Mouse (Mus musculus): ENCODE data around the gene Itfg2.
"Not testable (repeated sequence)": the region's sequence is repeated elsewhere in the genome, so short reads cannot be mapped to it uniquely, and the experiment has no call there.

Gene Itfg2

DNA sequence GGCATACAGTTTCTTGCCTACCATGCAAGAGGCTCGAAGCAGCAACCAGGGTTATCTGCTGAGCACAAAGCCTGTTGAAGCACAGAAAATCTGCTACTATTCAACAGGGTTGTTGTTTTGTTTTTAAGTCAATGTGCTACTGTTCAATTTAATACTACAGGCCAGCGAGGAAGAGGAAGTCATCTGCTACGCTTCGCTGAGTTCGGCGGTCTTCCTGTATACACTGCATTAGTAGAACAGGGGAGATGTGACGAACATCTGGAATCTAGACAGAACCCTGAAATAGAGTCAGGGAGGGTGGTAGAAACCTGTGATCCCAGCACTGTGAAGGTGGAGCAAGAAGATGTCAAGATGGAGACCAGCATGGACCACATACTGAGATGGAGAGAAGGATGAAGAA lies 41.0 kb downstream of the Itfg2 start:
- DNase-seq (ENCODE audit: inconsistent ontology term) = no peak

DNA sequence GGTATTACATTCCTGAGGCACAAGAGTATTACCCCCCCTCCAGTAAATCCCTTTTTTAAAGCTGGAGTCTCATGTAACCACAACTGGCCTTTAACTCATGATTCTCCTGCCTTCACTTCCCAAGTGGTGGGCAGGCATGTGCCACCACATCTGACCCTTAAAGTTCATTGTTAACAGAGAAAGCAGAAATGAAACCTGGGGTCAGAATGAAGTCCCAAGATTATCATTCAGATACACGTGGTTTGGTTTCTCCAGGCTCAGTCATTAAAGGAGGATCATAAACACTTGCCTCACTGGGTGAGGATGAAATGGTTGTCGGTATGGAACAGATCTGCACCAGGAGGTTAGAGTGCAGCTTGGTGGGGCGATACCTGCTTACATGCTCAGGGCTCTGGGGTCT lies 43.5 kb downstream of the Itfg2 start:
- DNase-seq (ENCODE audit: inconsistent ontology term) = no peak

DNA sequence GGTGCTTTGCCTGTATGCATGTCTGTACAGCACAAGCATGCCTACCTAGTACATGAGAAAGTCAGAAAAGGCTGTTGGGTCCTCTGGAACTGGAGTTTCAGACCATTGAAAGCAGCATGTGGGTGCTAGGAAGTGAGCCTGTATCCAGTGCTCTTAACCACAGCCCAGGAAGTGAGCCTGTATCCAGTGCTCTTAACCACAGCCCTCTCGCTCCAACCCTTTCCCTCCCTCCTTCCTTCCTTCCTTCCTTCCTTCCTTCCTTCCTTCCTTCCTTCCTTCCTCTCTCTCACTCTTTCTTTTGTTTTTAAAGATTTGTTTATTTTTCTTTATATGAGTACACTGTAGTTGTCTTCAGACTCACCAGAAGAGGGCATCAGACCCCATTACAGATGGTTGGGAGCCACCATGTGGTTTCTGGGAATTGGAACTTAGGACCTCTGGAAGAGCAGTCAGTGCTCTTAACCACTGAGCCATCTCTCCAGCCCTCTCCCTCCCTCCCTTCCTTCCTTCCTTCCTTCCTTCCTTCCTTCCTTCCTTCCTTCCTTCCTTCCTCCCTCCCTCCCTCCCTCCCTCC lies 44.0 kb downstream of the Itfg2 start:
- not testable (repeated sequence) for DNase-seq (ENCODE audit: inconsistent ontology term)

DNA sequence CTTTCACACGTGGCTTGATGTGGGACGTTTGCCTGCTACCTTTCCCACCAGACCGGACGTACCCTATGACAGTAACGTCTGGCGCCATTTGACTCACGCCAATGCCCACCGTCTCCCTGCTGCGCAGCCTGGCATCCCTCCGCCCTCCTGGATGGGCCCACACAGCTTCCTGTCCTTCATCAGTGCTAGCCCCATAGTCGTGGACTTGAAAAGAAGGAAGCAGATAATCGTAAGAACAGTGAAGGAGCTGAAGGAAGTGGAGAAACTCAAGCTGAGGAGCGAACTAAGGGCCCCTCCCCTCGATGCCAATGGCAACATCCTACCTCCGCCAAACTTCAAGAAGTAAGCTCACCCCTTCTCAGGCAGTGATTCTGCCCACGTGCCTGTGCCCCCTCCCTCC lies 45.1 kb downstream of the Itfg2 start:
- DNase-seq (ENCODE audit: inconsistent ontology term) = no peak

DNA sequence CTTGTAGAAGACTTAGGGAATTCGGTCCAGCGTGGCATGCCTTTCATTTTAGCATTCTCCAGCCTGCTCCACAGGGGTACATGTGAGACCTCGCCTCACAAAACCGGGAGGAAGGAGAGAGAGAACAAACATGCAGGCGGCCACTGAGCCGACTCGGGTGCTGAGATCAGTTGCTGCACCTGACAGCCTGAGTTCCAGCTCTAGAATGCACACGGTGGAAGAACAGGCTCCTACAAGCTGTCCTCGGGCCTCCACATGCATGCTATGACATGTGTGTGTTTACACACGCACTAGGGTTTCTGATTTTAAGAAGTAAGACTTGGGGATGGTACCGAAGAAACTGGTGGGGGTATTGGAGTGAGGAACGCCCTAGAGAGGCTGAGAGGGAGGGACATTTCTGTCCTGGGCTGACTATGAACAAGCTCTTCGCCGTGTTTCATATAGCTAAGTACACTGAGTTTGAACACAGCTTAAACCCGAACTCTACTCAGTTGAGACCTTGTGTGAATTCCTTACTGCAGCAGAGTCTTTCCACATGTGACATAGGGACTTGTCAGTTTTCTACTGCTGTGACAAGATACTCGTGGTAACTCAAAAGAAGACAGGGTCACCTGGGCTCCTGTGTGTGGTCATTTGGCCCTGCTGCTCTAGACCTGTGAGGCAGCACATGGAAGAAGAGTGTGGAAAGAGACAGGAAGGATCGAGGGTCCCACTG lies 48.2 kb downstream of the Itfg2 start:
- no peak for DNase-seq (ENCODE audit: inconsistent ontology term)

DNA sequence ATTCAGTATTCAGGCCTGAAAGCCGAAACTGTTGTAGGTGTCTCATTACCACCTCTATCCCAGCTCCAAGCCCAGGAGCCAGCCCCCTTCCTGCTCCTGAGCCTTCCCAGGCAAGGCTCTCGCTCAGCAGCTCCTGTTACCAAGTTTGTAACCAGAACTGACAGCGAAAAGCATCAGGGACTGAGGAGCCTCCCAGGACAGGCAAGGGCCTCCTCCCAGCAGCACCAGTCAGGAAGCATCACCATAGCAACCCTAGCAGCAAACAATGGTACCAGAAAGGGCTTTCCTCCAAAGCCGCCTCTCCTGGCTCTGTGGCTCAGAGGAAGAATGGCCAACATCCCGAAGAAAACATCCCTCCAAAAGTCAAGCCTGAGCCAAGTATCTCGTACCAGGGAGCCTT lies 49.5 kb downstream of the Itfg2 start, which contains the start of the genes Tex52 and Gm44596:
Tex52 (plus strand) TSS at position 265 of the 400 bp plus-strand sequence.
Gm44596 (plus strand) TSS at position 312 of the 400 bp plus-strand sequence.
- peak; percentile 64 for DNase-seq (ENCODE audit: inconsistent ontology term)

DNA sequence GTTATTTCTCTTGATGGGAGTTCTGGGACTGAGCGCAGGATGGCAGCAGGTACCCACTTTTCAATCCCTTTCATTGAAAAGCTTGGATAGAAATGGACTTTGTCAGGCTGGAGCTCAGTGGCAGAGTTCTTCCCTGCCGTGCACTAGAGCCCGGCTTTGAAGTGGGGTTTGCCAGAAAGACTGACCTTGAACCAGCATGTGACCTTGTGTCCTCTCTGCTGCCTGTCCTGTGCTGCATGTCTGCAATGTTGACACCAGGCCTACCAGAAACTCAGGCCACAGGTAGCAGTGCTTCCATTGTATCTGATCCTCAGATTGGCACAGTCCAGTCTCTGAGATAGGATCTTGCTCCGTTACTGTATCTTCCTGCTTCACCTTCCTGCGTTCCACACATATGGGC lies 54.7 kb downstream of the Itfg2 start:
- no peak for DNase-seq (ENCODE audit: inconsistent ontology term)

DNA sequence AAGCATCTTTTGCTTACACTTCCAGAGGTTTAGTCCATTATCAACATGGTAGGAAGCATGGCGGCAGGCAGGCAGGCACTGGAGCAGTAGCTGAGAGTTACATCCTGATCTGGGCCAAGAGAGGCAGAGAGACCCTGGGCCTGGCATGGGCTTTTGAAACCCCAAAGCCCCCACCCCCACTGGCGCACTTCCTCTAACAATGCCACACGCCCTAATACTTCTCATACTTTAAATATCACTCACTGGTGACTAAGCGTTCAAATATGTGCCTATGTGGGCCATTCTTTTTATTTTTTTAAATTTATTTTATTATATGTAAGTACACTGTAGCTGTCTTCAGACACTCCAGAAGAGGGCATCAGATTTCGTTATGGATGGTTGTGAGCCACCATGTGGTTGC lies 58.3 kb downstream of the Itfg2 start:
- peak; percentile 69 for DNase-seq (ENCODE audit: inconsistent ontology term)

DNA sequence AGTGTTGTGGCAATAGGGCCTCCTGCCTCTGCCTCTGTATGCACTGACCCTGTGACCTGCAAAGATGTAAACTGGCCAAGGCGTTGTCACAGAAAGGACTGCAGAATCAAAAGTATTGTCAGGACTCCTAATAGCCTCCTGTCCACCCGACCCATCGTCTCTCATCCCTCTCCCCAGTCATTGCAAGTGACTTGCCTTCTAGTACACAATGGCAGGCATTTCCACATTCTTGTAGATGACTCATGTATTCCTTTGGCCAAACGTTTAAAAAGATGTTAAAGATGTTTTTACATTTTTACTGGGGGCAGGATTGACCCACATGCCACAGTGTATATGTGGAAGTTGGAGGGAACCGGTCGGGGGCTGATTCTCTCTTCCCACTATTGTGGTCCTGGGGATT lies 60.0 kb downstream of the Itfg2 start:
- peak; percentile 85 for DNase-seq (ENCODE audit: inconsistent ontology term)

DNA sequence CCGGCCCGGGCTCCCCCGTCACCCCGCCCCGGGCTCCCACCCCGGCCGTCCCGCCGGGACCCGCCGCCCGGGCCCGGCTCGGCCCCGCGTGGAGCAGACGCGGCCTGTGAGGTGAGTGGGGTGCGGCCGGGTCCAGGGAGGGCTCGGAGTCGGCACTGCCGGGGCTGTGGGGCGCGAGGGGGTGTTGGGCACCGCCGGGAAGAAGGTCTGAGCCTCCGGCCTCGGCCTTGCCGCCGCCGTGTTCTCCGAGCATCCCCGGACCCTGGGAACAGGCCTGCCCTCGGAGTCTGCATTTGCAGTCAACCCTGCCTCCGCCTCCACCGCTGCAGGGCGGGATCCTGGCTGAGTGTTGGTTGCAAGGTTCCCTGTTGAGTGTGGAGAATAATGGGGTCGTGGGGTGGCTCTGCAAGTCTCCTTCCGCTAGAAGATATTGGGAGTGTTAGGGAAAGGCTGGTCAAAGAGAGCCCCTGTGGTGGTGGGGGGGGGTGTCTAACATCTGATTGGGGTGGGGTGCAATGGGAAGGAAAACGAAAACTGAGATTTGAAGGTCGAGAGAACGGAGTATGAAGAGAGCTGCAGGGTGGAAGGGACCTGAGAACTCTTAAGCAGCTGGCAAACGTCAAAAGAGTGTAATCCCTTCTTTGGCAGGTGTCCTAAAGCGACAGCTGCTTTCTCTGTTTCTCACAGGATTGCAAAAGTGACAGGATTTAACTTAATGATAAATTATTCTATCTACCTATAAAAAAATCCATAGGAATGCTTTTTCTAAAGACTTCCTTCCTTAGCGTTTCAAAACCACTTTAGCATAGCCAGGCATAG lies 61.5 kb downstream of the Itfg2 start:
- peak; percentile 45 for DNase-seq (ENCODE audit: inconsistent ontology term)

DNA sequence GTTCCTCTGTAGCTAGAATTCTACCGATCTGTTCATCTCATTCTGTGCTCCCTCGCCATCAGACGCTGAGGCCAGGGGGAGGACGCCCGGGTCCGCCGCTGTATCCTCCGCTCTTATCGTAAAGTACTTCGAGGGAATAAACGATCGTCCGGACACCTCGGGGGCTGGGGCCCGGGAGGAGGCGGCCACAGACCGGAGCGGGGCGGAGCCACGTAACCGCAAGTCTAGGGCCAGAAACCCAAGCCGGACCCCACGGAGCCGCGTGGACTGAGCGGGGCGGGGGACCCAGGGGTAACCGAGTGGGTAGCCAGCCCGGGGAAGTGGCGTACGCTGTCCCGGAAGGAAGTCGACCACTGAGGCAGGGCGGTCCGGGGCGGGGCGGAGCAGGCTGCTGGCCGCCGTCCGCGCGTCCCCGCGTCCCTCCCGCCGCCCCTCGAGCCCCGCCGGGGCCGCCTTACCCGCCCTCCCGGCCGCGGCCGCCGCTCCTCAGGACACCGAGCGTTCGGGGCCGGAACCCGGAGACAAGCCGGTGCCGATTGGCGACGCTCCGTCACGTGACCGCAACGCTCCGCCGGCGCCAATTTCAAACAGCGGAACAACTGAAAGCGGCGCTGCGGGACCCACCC lies 62.2 kb downstream of the Itfg2 start, which contains the start of the genes Rhno1 and Foxm1:
Rhno1 (minus strand) TSS at position 531 of the 626 bp plus-strand sequence.
Foxm1 (plus strand) TSS at position 587 of the 626 bp plus-strand sequence.
- DNase-seq (ENCODE audit: inconsistent ontology term) = peak; percentile 88

DNA sequence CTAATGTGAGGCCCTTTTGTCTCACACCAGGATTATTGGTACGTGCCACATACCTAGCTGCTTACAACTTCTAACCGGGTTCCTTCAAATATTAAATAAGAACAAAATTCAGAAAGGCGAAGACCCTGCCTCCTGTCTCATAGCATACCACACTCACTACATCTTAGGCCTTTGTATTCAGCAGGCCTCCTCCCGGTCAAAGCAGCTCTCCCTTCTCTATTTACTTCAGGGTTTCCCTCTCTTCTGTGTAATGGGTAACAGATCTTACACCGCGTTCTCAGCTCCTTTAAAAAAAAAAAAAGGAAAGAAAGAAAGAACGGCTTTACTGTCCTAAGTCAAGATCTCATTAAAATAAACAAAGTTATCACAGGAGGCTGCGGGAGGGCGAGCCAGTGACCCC lies 62.8 kb downstream of the Itfg2 start:
- no peak for DNase-seq (ENCODE audit: inconsistent ontology term)
